Mouse (Mus musculus): Measurements from ENCODE around the gene Ier3. TPM values are rescaled to one million over a fixed set of nuclear protein-coding genes. Genes with fewer than 3 reads are reported as not detected.

Ier3 gene
- polyA plus RNA-seq, 1 experiment = 14.8 TPM

DNA sequence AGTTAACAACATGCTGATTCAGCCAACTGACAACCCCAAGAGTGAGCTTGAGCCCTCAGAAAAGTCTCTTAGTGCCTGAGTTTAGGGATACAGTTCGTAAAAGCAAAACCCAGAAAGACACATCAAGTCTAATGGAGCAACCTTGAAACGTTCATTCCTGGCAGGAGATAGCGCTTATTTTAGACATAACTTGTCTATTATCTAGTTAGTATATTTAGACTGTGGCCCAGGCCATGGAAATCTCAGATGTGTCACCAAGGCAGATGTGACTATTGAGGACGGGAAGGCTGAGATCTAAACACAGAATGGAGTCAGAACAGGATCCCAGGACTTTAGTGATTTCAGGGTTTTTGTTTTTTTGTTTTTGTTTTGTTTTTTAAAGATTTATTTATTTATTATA is 36.3 kb upstream of the Ier3 start:
- no peak for TF ChIP-seq GATA1 (IDR thresholded peaks at IDR 0.05; ENCODE audit: low read length)
- Histone ChIP-seq H3K36me3 (ENCODE audit: control insufficient read depth) (no peaks in the 10 kb centered on the region), H3K4me1 (ENCODE audit: control insufficient read depth) (peaks cover 29% of the 10 kb centered on the region), H3K4me3 (replicated peaks) (no peak overlapping the region), H3K9me3 (ENCODE audit: control insufficient read depth, low read length) (no peaks in the 10 kb centered on the region), H3K27me3 (ENCODE audit: control insufficient read depth) (peaks cover 4% of the 10 kb centered on the region; the same call in 1 of the 2 replicates)

DNA sequence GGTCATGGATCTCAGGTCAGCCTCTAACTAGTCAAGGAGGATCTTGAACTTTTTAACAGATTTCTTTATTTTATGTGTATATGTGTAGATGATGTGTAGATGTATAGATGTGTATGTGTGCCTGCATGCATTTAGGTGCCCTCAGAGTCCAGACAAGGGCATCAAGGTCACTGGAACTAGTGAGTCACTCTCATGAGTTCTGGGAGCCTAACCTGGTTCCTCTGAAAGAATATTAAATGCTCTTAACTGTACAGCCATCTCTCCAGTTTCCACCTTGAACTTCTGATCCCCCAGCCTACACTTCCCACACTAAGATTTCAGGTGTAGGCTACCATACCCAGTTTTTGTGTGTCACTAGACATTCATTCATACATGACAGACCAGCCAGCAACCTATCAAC is 34.0 kb upstream of the Ier3 start:
- TF ChIP-seq TAL1 (IDR thresholded peaks at IDR 0.05; ENCODE audit: low read length) = no peak
- Histone ChIP-seq H3K4me1 (ENCODE audit: control insufficient read depth) (peaks cover 28% of the 10 kb centered on the region), H3K4me3 (replicated peaks) (no peak overlapping the region), H3K36me3 (ENCODE audit: control insufficient read depth) (no peaks in the 10 kb centered on the region), H3K9me3 (ENCODE audit: control insufficient read depth, low read length) (no peaks in the 10 kb centered on the region), H3K27me3 (ENCODE audit: control insufficient read depth) (peaks cover 4% of the 10 kb centered on the region; the same call in 1 of the 2 replicates)

DNA sequence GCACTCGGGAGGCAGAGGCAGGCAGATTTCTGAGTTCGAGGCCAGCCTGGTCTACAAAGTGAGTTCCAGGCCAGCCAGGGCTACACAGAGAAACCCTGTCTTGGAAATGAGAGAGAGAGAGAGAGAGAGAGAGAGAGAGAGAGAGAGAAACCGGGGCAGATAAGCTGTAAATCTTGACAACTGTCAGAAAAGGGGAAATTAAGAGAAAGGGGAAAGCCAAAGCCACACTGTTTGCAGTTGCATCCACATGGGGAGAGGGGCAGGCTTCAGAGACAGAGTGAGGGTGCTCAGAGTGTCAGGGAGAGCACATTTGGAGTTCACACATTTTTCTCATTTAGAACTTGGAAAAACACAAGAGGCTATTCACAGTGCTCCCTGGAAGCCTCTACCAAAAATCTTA is 33.5 kb upstream of the Ier3 start:
- H3K27me3 ChIP-seq (ENCODE audit: control insufficient read depth) = peaks cover 4% of the 10 kb centered on the region; the same call in 1 of the 2 replicates
- no peaks in the 10 kb centered on the region for H3K36me3 ChIP-seq (ENCODE audit: control insufficient read depth)
- H3K9me3 ChIP-seq (ENCODE audit: control insufficient read depth, low read length) = no peaks in the 10 kb centered on the region
- peaks cover 25% of the 10 kb centered on the region for H3K4me1 ChIP-seq (ENCODE audit: control insufficient read depth)
- H3K4me3 ChIP-seq (replicated peaks) = no peak overlapping the region
- TF ChIP-seq TAL1 (IDR thresholded peaks at IDR 0.05; ENCODE audit: low read length) (no peak), GATA1 (IDR thresholded peaks at IDR 0.05; ENCODE audit: low read length) (no peak)

DNA sequence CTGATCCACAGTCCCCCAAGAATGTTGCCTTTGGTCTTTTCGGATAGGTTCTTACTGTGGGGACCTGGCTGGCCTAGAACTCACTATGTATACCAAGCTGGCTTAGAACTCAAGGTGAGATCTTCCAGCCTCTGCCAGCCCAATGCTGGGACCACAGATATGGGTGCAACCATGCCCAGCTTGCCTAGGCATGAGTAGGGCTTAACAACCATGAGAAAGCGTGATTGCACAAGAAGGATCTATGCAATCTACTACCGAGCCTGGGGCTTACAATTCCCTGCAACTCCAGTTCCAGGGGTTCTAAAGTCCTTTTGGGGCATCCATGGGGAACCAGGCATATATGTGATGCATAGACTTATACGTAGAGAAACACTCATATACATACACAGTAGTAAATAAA is 30.6 kb upstream of the Ier3 start:
- H3K27me3 ChIP-seq (ENCODE audit: control insufficient read depth) = no peaks in the 10 kb centered on the region
- peaks cover 21% of the 10 kb centered on the region for H3K4me1 ChIP-seq (ENCODE audit: control insufficient read depth)
- no peak for TF ChIP-seq TAL1 (IDR thresholded peaks at IDR 0.05; ENCODE audit: low read length)
- no peak for TF ChIP-seq GATA1 (IDR thresholded peaks at IDR 0.05; ENCODE audit: low read length)
- no peaks in the 10 kb centered on the region for H3K36me3 ChIP-seq (ENCODE audit: control insufficient read depth)
- no peaks in the 10 kb centered on the region for H3K9me3 ChIP-seq (ENCODE audit: control insufficient read depth, low read length)
- no peak overlapping the region for H3K4me3 ChIP-seq (replicated peaks)

DNA sequence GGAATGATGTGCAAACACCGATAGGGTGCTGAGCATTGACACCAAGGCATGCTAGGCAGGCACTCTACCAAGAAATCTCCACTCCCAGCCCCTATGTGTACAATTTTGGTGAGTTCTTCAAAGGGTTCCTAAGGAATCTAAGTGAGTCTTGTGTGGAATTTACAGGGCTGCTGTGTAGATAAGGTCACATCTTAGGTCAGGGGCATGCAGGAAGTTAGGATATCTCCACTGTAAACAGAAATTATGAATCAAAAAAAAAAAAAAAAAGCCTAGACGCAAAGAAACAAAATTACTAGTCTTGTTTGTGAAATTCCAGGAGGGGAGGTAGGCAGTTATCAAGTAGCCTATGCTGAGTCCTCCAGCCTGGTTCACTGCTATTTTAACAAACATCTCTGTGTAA is 28.6 kb upstream of the Ier3 start:
- H3K27me3 ChIP-seq (ENCODE audit: control insufficient read depth) = no peaks in the 10 kb centered on the region
- H3K9me3 ChIP-seq (ENCODE audit: control insufficient read depth, low read length) = no peaks in the 10 kb centered on the region
- H3K4me1 ChIP-seq (ENCODE audit: control insufficient read depth) = peaks cover 23% of the 10 kb centered on the region
- TF ChIP-seq GATA1 (IDR thresholded peaks at IDR 0.05; ENCODE audit: low read length) = no peak
- TF ChIP-seq TAL1 (IDR thresholded peaks at IDR 0.05; ENCODE audit: low read length) = no peak
- no peaks in the 10 kb centered on the region for H3K36me3 ChIP-seq (ENCODE audit: control insufficient read depth)
- H3K4me3 ChIP-seq (replicated peaks) = no peak overlapping the region

DNA sequence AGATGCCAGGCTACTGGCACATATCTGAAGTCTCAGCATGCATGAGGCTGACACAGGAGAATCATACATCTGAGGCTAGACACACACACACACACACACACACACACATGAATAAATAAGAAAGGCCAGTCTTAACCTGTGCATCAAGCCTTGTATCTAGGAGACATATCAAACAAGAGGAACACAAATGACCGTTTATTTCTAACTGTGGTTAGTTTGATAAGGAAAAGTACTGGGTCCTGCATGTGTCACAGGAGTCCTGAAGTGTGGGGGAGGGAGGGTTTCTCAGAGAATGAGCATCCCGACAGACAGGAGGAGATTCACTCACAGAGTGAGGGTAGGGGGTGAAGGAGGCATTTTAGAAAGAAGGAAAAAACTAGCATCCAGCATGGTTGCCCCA is 26.4 kb upstream of the Ier3 start:
- Histone ChIP-seq H3K36me3 (ENCODE audit: control insufficient read depth) (no peaks in the 10 kb centered on the region), H3K4me3 (replicated peaks) (no peak overlapping the region), H3K4me1 (ENCODE audit: control insufficient read depth) (peaks cover 23% of the 10 kb centered on the region), H3K9me3 (ENCODE audit: control insufficient read depth, low read length) (peaks cover 7% of the 10 kb centered on the region), H3K27me3 (ENCODE audit: control insufficient read depth) (no peaks in the 10 kb centered on the region)
- no peak for TF ChIP-seq TAL1 (IDR thresholded peaks at IDR 0.05; ENCODE audit: low read length)
- TF ChIP-seq GATA1 (IDR thresholded peaks at IDR 0.05; ENCODE audit: low read length) = no peak

DNA sequence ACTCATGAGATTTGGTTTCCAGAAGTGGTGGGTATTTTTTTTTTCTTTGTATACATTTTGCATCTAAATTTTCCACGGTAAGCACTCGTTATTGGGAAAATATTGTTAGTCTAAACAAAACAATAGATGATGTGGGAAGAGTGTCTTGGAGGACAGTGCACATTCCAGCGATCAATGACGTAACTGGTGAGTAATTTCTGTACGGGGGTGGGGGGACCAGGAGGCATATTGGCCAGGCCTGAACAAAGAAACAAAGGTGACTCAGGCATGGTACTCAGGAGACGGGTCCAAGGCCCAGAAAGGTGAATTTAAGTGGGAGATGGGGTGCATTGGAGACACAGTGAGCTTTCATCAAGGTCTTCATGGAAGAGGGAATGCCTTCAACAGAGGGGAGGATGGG is 25.8 kb upstream of the Ier3 start:
- TF ChIP-seq GATA1 (IDR thresholded peaks at IDR 0.05; ENCODE audit: low read length) = no peak
- TF ChIP-seq TAL1 (IDR thresholded peaks at IDR 0.05; ENCODE audit: low read length) = no peak
- H3K27me3 ChIP-seq (ENCODE audit: control insufficient read depth) = no peaks in the 10 kb centered on the region
- H3K4me3 ChIP-seq (replicated peaks) = no peak overlapping the region
- H3K36me3 ChIP-seq (ENCODE audit: control insufficient read depth) = no peaks in the 10 kb centered on the region
- H3K4me1 ChIP-seq (ENCODE audit: control insufficient read depth) = peaks cover 23% of the 10 kb centered on the region
- peaks cover 7% of the 10 kb centered on the region for H3K9me3 ChIP-seq (ENCODE audit: control insufficient read depth, low read length)

DNA sequence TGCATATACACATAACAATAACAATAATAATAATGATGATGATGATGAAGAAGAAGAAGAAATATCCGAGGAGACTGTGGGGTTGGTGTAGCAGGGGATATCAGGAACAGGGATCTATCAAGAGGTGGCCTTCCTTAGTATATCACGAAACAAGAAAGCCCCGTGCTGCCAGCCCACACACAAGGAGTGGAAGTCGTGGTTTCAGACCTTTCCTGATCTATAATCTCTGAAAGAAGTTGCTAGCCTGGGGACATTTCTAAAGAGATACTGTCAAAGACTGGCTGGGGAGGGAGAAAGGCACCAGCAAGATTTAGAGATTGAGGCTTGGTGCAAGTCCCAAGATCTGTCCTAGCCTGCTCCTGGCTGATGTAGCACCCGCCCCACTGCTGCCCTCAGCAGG is 24.6 kb upstream of the Ier3 start:
- H3K27me3 ChIP-seq (ENCODE audit: control insufficient read depth) = no peaks in the 10 kb centered on the region
- no peak for TF ChIP-seq GATA1 (IDR thresholded peaks at IDR 0.05; ENCODE audit: low read length)
- TF ChIP-seq TAL1 (IDR thresholded peaks at IDR 0.05; ENCODE audit: low read length) = no peak
- no peak overlapping the region for H3K4me3 ChIP-seq (replicated peaks)
- H3K9me3 ChIP-seq (ENCODE audit: control insufficient read depth, low read length) = peaks cover 7% of the 10 kb centered on the region
- H3K4me1 ChIP-seq (ENCODE audit: control insufficient read depth) = peaks cover 23% of the 10 kb centered on the region
- no peaks in the 10 kb centered on the region for H3K36me3 ChIP-seq (ENCODE audit: control insufficient read depth)

DNA sequence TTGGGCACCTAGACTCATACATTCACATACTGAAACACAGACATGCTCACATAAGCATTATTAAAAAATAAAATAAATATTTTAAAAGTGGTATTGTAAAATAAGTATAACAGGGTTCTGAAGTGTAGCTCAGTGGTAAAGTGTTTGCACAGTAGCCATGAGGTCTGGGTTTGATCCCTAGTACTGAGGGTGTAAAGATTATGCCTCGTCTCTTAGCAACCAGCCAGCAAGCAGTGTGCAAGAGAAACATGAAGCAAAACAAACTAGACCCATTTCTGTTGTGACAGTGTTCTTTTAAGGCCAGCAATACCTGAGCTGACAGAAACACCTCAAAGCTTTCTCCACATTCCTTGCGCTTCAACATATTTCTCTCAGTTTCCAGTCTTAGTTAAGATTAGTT is 20.6 kb upstream of the Ier3 start:
- Histone ChIP-seq H3K9me3 (ENCODE audit: control insufficient read depth, low read length) (peaks cover 7% of the 10 kb centered on the region), H3K4me3 (replicated peaks) (no peak overlapping the region), H3K27me3 (ENCODE audit: control insufficient read depth) (no peaks in the 10 kb centered on the region), H3K4me1 (ENCODE audit: control insufficient read depth) (peaks cover 9% of the 10 kb centered on the region), H3K36me3 (ENCODE audit: control insufficient read depth) (no peaks in the 10 kb centered on the region)
- TF ChIP-seq GATA1 (IDR thresholded peaks at IDR 0.05; ENCODE audit: low read length) (no peak), TAL1 (IDR thresholded peaks at IDR 0.05; ENCODE audit: low read length) (no peak)

DNA sequence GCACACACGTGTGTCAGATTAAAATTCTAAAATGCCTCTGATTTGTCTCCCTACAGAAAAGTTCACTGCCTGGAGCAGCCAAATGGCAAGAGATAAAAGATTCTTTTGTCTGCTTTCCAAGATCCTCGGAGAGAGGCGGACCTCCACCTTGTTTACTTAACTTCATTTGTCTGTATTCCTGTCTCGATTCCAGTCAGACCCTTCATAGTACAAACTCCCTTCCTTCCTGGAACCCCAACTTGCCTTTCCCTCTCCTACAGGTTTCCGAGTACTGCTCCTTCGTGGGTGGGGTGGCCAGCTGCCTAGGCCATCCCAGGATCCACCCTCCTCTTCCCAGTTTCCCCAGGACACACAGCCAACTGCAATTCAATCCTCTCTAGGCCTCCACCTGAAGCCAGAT is 18.5 kb upstream of the Ier3 start:
- H3K36me3 ChIP-seq (ENCODE audit: control insufficient read depth) = no peaks in the 10 kb centered on the region
- no peaks in the 10 kb centered on the region for H3K27me3 ChIP-seq (ENCODE audit: control insufficient read depth)
- TF ChIP-seq TAL1 (IDR thresholded peaks at IDR 0.05; ENCODE audit: low read length) = no peak
- H3K4me3 ChIP-seq (replicated peaks) = no peak overlapping the region
- peaks cover 2% of the 10 kb centered on the region for H3K4me1 ChIP-seq (ENCODE audit: control insufficient read depth)
- H3K9me3 ChIP-seq (ENCODE audit: control insufficient read depth, low read length) = peaks cover 6% of the 10 kb centered on the region

Data from erythroblast, embryonic 14.5 days (primary cell).